Mouse (Mus musculus) embryonic facial prominence, embryonic 13.5 days (tissue): ENCODE measurements around the gene Hist1h2be. TPM values are rescaled to one million over a fixed set of nuclear protein-coding genes. Genes with fewer than 3 reads are reported as not detected.
A peak's percentile ranks its signal among the peaks of the same experiment; 100 is the strongest.
"Not testable (repeated sequence)": the region's sequence is repeated elsewhere in the genome, so short reads cannot be mapped to it uniquely, and the experiment has no call there.

Source experiments
- ATAC-seq: fragments of 200-750 bp; cut with Nextera tagmentation; 2 replicates; pipeline ENCODE4 v1.8.0; 2017; ENCODE audit warnings: low read depth; ENCODE audit not compliant: insufficient number of reproducible peaks, insufficient read depth, low FRiP score, low TSS enrichment
- H3K27ac ChIP-seq: fragments of 300-500 bp; sonication (generic); 2 replicates; pipeline ENCODE4 v1.5.1; 2015; ENCODE audit warnings: moderate library complexity, mild to moderate bottlenecking, inconsistent platforms
- H3K27me3 ChIP-seq: fragments of 300-500 bp; sonication (generic); 2 replicates; pipeline ENCODE4 v1.6.1; 2015; ENCODE audit warnings: mild to moderate bottlenecking, inconsistent platforms
- H3K36me3 ChIP-seq: fragments of 300-500 bp; sonication (generic); 2 replicates; pipeline ENCODE4 v1.6.1; 2015; ENCODE audit warnings: mild to moderate bottlenecking, inconsistent platforms
- H3K4me1 ChIP-seq: fragments of 300-500 bp; sonication (generic); 2 replicates; pipeline ENCODE4 v1.6.1; 2015; ENCODE audit warnings: inconsistent platforms
- H3K4me2 ChIP-seq: fragments of 300-500 bp; sonication (generic); 2 replicates; pipeline ENCODE4 v1.6.1; 2015; ENCODE audit warnings: moderate library complexity, mild to moderate bottlenecking, inconsistent platforms
- H3K4me3 ChIP-seq: fragments of 300-500 bp; sonication (generic); 2 replicates; pipeline ENCODE4 v1.5.1; 2015; ENCODE audit warnings: mild to moderate bottlenecking, inconsistent platforms
- H3K9ac ChIP-seq: fragments of 300-500 bp; sonication (generic); 2 replicates; pipeline ENCODE4 v1.6.1; 2015; ENCODE audit warnings: mild to moderate bottlenecking, inconsistent platforms
- H3K9me3 ChIP-seq: fragments of 300-500 bp; sonication (generic); 2 replicates; pipeline ENCODE4 v1.6.1; 2016; ENCODE audit warnings: inconsistent platforms
- WGBS: fragments of 180-500 bp; shearing (Covaris S2); methylation state at CpG from one replicate; pipeline ENCODE4 v1.1.7; 2015; ENCODE audit warnings: mixed read lengths; 5-methylcytosine and 5-hydroxymethylcytosine counted together
- polyA plus RNA-seq: library from polyadenylated mRNA; unstranded; fragments of >200 nt; fragmentation: Nextera tagmentation; extraction: Ambion mirVana; gene quantifications from 2 replicates; pipeline ENCODE4 v1.2.1, GENCODE M21; 2015

Gene Hist1h2be
- polyA plus RNA-seq, 1 experiment from 2014 or later = 3.3 TPM

DNA sequence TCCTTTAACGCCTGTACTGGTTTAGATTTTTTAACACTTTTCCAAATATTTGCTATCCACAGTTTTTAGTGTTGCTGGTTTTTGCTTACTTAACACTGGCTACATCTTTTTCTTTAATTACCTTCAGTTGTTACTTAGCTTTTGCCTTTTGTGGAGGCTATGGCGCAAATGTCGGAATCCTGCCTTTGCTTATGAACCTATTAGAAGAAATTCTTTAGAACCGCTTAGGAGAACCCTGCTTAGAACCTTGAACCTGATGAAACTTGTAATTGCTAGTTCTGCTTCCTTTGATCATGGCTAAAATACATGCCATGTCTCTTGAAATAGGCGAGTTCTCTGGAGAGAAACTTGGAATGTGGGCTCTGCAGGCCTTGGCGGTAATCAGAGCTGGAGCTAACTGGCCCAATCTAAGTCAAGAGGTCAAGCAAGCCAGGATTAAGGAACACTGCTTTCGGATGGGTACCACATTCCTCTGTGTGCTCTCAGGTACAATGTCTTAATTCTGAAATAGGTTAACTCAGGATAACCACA is 44.5 kb downstream of the Hist1h2be start:
- Histone ChIP-seq H3K9ac (peak overlapping the region; percentile 85), H3K4me1 (peaks cover 20% of the 10 kb centered on the region), H3K4me2 (peak overlapping the region; percentile 75), H3K27ac (peak overlapping the region; percentile 92), H3K9me3 (no peaks in the 10 kb centered on the region), H3K36me3 (no peaks in the 10 kb centered on the region), H3K4me3 (peak overlapping the region; percentile 50), H3K27me3 (no peaks in the 10 kb centered on the region)
- 4% methylated on average over 7 of the region's 7 CpGs for WGBS
- no peak for ATAC-seq

DNA sequence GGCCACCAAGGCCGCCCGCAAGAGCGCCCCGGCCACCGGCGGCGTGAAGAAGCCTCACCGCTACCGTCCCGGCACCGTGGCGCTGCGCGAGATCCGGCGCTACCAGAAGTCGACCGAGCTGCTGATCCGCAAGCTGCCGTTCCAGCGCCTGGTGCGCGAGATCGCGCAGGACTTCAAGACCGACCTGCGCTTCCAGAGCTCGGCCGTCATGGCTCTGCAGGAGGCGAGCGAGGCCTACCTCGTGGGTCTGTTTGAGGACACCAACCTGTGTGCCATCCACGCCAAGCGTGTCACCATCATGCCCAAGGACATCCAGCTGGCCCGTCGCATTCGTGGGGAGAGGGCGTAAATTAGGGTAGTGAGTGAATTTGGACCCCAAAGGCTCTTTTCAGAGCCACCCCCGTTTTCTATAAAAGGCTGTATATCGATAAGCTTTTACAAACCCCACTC is 45.0 kb downstream of the Hist1h2be start:
- Histone ChIP-seq H3K4me3 (peak overlapping the region; percentile 50), H3K27ac (peak overlapping the region; percentile 92), H3K4me2 (peak overlapping the region; percentile 75), H3K9ac (peak overlapping the region; percentile 85), H3K4me1 (peaks cover 18% of the 10 kb centered on the region)
- H3K27me3 ChIP-seq, H3K36me3 ChIP-seq, H3K9me3 ChIP-seq, ATAC-seq: not testable (repeated sequence)
- WGBS = under 1% methylated on average over 14 of the region's 40 CpGs

DNA sequence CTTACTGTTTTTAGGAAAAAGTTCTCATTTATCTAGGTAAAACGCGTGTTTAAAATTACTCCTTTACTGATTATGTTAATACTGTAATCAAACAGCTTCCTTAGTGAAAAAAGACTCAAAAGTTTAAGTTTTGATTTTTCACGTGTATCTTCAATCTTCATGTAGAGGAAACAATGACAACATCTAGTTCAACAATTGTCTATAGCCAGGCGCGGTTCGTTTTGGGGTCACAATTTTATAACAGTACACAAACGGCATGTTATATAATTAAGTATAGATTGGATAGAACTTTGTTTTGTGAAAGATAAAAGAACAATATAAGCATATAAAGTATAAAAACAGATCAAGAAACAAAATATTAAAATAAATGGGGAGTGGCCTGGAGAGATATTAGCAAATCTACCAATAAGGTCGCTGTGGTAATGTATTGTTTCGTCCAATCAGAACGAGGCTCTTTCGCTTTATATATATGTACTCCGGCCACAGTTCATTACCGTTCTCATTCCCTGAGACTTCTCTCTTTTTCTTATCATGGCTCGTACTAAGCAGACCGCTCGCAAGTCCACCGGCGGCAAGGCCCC is 45.6 kb downstream of the Hist1h2be start, which contains the start of gene Hist1h3d:
Gene Hist1h3d, plus strand, starts transcription at position 493 of the 581 bp plus-strand sequence.
- Histone ChIP-seq H3K9me3 (no peaks in the 10 kb centered on the region), H3K4me2 (peak within 1 kb of the TSS; percentile 75), H3K27ac (peak within 1 kb of the TSS; percentile 92), H3K4me1 (peaks cover 15% of the 10 kb centered on the region), H3K9ac (peak within 1 kb of the TSS; percentile 85), H3K4me3 (peak within 1 kb of the TSS; percentile 50), H3K27me3 (no peaks in the 10 kb centered on the region), H3K36me3 (no peaks in the 10 kb centered on the region)
- under 1% methylated on average over 18 of the region's 18 CpGs for WGBS
- ATAC-seq = 0 out of 2 replicates have a peak, but pooled peaks have one; percentile 49

DNA sequence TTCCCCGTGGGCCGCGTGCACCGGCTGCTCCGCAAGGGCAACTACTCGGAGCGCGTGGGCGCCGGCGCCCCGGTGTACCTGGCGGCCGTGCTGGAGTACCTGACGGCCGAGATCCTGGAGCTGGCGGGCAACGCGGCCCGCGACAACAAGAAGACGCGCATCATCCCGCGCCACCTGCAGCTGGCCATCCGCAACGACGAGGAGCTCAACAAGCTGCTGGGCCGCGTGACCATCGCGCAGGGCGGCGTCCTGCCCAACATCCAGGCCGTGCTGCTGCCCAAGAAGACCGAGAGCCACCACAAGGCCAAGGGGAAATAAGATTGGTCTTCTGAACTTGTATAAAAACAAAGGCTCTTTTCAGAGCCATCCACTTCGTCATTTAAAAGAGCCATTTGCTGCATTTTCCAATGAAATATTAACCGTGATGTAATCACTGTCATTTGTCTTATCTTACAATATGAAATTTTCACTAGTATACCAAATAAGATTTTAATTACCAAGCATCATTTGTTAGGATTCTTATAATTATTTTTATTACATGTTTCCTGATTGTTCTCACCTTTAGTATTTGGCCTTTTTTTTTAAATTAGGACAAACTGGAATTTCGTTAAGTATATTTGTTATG is 46.3 kb downstream of the Hist1h2be start:
- H3K4me1 ChIP-seq = peaks cover 19% of the 10 kb centered on the region
- not testable (repeated sequence) for H3K27me3 ChIP-seq, H3K36me3 ChIP-seq, ATAC-seq, H3K9me3 ChIP-seq
- 0% methylated on average over 9 of the region's 39 CpGs for WGBS
- peak overlapping the region; percentile 75 for H3K4me2 ChIP-seq
- peak overlapping the region; percentile 67 for H3K9ac ChIP-seq
- H3K4me3 ChIP-seq = peak overlapping the region; percentile 54
- H3K27ac ChIP-seq = peak overlapping the region; percentile 96

DNA sequence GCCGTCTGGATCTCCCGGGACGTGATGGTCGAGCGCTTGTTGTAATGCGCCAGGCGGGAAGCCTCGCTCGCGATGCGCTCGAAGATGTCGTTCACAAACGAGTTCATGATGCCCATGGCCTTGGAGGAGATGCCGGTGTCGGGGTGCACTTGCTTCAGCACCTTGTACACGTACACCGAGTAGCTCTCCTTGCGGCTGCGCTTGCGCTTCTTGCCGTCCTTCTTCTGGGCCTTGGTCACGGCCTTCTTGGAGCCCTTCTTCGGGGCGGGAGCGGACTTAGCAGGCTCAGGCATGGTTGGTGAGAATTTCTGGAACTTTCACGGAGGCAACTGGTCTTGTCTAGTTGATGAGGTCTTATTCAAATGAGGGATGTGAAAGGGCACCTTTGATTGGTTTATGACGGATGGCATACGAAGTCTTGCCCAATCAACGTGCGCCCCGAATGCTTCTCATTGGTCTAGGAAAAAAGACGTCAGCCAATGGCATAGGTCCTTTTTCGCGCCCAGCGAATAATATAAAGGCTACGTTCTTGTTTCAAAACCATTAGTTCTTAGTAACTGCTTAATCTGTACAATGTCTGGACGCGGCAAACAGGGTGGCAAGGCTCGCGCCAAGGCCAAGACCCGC is 46.9 kb downstream of the Hist1h2be start, which contains the start of the genes Hist1h2bf and Hist1h2ad:
Gene Hist1h2bf, minus strand, starts transcription at position 299 of the 627 bp plus-strand sequence.
Gene Hist1h2ad, plus strand, starts transcription at position 484 of the 627 bp plus-strand sequence.
- H3K27me3 ChIP-seq, H3K9me3 ChIP-seq, H3K36me3 ChIP-seq: not testable (repeated sequence)
- 0% methylated on average over 41 of the region's 42 CpGs for WGBS
- Histone ChIP-seq H3K4me1 (peaks cover 19% of the 10 kb centered on the region), H3K4me2 (peak within 1 kb of the TSS; percentile 75), H3K9ac (peak within 1 kb of the TSS; percentile 85), H3K4me3 (peak within 1 kb of the TSS; percentile 54), H3K27ac (peak within 1 kb of the TSS; percentile 96)
- ATAC-seq = peak; percentile 87

DNA sequence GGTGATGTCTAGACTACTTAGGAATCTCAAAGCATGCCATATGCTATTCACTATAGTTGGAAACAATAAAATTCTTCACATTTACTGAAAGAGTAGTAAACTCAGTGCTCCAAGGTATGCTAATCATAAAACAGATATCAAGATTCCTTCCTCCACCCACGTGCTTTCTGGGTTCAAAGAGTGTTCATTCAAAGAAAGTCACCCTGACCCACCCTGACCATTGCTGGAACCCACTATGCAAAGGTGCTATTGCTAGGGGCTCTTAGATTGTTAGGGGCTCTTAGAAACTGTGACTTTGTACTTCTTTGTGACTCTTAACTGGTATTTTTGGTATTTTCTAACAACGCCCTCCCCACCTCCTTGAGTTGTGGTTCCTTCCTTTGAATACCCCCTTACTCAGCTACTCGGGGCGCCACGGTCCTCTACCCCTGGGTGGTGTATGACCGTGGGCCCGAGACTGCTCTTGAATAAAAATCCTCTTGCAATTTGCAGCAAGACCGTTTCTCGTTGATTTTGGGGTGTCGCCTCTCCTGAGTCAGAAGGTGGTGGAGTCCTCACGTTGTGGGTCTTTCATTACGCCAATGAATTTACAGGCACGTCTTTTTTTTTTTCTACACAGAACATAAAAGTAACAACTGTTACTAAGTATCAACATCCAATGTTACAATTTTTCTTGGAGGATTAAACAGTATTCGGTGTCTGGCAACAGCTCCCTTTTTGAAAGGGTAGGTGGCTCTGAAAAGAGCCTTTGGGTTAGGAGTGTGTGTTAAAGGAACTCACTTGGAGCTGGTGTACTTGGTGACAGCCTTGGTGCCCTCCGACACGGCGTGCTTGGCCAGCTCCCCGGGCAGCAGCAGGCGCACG is 47.7 kb downstream of the Hist1h2be start:
- H3K4me2 ChIP-seq = peak overlapping the region; percentile 75
- H3K27ac ChIP-seq = peak overlapping the region; percentile 96
- 11% methylated on average over 20 of the region's 20 CpGs for WGBS
- H3K4me1 ChIP-seq = peaks cover 19% of the 10 kb centered on the region
- not testable (repeated sequence) for ATAC-seq, H3K9me3 ChIP-seq, H3K27me3 ChIP-seq, H3K36me3 ChIP-seq
- H3K9ac ChIP-seq = peak overlapping the region; percentile 85
- H3K4me3 ChIP-seq = peak overlapping the region; percentile 54

DNA sequence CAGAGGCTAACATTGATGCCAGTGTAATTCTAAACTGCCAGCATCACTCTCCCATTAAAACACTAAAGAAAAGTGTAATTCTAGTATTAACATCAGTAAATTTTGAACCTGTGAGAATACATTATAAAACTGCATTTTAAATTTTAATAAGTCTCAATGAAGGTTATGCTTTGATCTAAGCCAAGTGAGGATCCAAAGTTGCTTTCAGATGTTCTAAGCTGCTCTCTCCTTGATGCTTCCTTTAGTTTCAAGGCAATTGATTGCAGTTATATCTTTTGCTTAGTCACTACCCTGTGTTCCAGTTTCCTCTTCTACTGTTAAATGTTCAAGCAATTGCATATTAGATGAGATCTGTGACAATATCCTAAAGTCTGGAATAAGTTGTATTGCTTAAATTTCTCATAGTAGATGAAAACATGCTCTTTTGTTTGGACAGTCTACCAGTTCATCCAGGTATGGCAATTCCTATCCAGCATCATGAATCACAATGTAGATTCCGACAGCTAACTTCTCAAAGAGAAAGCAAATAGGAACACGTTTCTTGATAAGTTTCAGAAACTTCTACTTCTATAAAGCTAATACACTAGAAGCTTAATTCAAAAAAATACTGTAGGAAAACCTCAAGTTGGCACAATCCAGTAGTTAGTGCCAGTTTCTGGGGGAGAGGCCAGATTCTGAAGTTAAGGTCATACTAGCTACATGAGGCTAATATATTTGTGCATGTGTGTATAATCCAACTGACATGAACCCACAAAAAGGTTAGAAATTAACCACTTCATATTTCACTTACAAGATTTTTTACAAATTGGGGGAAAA is 48.5 kb downstream of the Hist1h2be start:
- no peaks in the 10 kb centered on the region for H3K9me3 ChIP-seq
- H3K27ac ChIP-seq = peak overlapping the region; percentile 96
- H3K4me2 ChIP-seq = peak overlapping the region; percentile 75
- H3K27me3 ChIP-seq = no peaks in the 10 kb centered on the region
- H3K9ac ChIP-seq = peak overlapping the region; percentile 85
- no peaks in the 10 kb centered on the region for H3K36me3 ChIP-seq
- peak overlapping the region; percentile 54 for H3K4me3 ChIP-seq
- no peak for ATAC-seq
- peaks cover 19% of the 10 kb centered on the region for H3K4me1 ChIP-seq
- 37% methylated on average over 2 of the region's 2 CpGs for WGBS

DNA sequence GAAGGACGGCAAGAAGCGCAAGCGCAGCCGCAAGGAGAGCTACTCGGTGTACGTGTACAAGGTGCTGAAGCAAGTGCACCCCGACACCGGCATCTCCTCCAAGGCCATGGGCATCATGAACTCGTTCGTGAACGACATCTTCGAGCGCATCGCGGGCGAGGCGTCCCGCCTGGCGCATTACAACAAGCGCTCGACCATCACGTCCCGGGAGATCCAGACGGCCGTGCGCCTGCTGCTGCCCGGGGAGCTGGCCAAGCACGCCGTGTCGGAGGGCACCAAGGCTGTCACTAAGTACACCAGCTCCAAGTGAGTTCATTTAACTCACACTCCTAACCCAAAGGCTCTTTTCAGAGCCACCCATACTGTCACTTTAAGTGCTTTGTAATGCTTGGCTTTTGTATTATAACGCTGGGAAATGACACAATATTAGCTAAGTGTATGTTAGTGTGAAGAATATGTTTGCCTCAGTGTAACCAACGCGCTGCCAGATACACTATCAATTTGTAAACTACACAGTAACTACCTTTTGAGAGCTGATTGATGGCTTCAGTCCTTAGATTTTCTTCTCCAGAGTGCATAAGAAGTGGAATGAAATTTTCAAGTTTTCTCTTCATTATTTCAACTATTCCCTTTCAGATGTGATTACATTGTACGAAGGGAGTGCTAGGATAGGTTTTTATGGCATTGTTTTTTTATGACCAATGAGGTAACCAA is 49.3 kb downstream of the Hist1h2be start:
- under 1% methylated on average over 15 of the region's 34 CpGs for WGBS
- not testable (repeated sequence) for H3K36me3 ChIP-seq, ATAC-seq

DNA sequence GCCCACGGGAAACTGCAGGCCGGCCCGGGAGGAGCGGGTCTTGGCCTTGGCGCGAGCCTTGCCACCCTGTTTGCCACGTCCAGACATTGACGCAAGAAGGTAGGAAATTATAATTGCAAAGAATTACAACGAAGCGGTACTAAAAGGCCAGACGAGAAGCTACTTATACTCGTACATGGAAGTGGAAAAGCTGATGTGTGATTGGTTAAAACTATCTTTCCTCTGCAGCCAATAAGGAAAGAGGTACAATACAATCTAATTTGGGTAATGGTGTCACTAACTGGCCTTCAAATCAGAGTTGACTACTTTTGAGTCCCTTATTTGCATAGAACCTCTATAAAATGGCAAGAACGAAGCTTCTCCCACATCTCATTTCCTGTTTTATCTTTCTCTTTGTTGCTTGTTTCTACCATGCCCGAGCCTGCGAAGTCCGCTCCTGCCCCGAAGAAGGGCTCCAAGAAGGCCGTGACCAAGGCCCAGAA is 49.9 kb downstream of the Hist1h2be start, which contains the start of the genes Hist1h2ae and Hist1h2bg:
Gene Hist1h2ae, minus strand, starts transcription at position 199 of the 482 bp plus-strand sequence.
Gene Hist1h2bg, plus strand, starts transcription at position 375 of the 482 bp plus-strand sequence.
- under 1% methylated on average over 18 of the region's 18 CpGs for WGBS
- no peaks in the 10 kb centered on the region for H3K27me3 ChIP-seq
- ATAC-seq = peak; percentile 88

More for the DNA sequence above, 49.3 kb downstream of the Hist1h2be start:
- Histone ChIP-seq H3K27ac (peak overlapping the region; percentile 96), H3K4me3 (peak overlapping the region; percentile 54), H3K4me1 (peaks cover 14% of the 10 kb centered on the region), H3K9ac (peak overlapping the region; percentile 85), H3K4me2 (peak overlapping the region; percentile 75)
- H3K9me3 ChIP-seq, H3K27me3 ChIP-seq: not testable (repeated sequence)

More for the DNA sequence above, 49.9 kb downstream of the Hist1h2be start, which contains the start of the genes Hist1h2ae and Hist1h2bg:
- H3K4me1 ChIP-seq = peaks cover 9% of the 10 kb centered on the region
- H3K4me3 ChIP-seq = peak within 1 kb of the TSS; percentile 54
- H3K36me3 ChIP-seq = no peaks in the 10 kb centered on the region
- H3K27ac ChIP-seq = peak within 1 kb of the TSS; percentile 96
- H3K9me3 ChIP-seq = no peaks in the 10 kb centered on the region
- peak within 1 kb of the TSS; percentile 85 for H3K9ac ChIP-seq
- H3K4me2 ChIP-seq = peak within 1 kb of the TSS; percentile 75
